In the genomic region with DNA sequence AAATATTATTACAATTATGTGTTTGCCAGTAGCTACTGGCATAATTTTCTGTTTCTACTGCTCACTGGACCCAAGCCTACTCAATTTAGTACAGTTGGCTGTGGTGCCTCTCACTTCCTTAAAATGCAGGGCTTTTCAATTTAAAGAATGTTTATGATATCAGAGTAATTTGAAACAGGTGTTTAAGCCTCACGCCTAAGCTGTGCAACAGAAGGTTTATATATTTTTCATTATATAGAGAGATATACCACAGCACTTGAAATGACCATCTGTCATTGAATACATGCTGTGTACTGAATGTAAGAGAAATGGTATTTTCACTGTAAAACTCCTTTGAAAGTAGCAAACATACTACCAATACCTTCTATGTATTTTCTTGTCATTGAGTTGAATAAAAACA, we compare ENCODE assay signal across 21 mouse cellular contexts.
DNase-seq lines count a peak whose midpoint lies in the region; ATAC-seq lines count a peak whose summit lies in the region.
"Had no signal": no experiment of that assay in that cellular context is flagged by ENCODE, and none has a peak within 500 bp of the region (broad histone marks: within the 10 kb centered on the region; RNA-seq: fewer than 3 reads in every experiment).

No protein-coding gene starts in this region.

- no peak overlapping the region for H3K4me2 ChIP-seq in forebrain, embryonic 15.5 days (replicated peaks)
- no peak overlapping the region for H3K4me2 ChIP-seq in forebrain, embryonic 11.5 days (ENCODE audit: low read depth, low read length, severe bottlenecking)
- no peak overlapping the region for H3K4me2 ChIP-seq in forebrain, embryonic 16.5 days (ENCODE audit: low read length)
- H3K4me2 ChIP-seq in limb, embryonic 13.5 days (replicated peaks): no peak overlapping the region
- no peak overlapping the region for H3K4me2 ChIP-seq in midbrain, embryonic 16.5 days (ENCODE audit: low read length)
- H3K4me2 ChIP-seq: embryonic facial prominence, embryonic 12.5 days; embryonic facial prominence, embryonic 15.5 days; heart, embryonic 13.5 days; hindbrain, embryonic 12.5 days; hindbrain, embryonic 15.5 days had no signal

- no peaks in the 10 kb centered on the region for H3K36me3 ChIP-seq in forebrain, embryonic 15.5 days
- no peaks in the 10 kb centered on the region for H3K36me3 ChIP-seq in forebrain, embryonic 11.5 days (ENCODE audit: control insufficient read depth, insufficient read depth, low read length)
- no peaks in the 10 kb centered on the region for H3K36me3 ChIP-seq in forebrain, embryonic 16.5 days (ENCODE audit: control insufficient read depth, insufficient read depth)
- no peaks in the 10 kb centered on the region for H3K36me3 ChIP-seq in limb, embryonic 13.5 days
- no peaks in the 10 kb centered on the region for H3K36me3 ChIP-seq in midbrain, embryonic 16.5 days (ENCODE audit: control insufficient read depth, insufficient read depth, low read length)
- H3K36me3 ChIP-seq: embryonic facial prominence, embryonic 12.5 days; embryonic facial prominence, embryonic 15.5 days; heart, embryonic 10.5 days; heart, embryonic 13.5 days; hindbrain, embryonic 12.5 days; hindbrain, embryonic 15.5 days had no signal

- H3K4me1 ChIP-seq in forebrain, embryonic 15.5 days: no peaks in the 10 kb centered on the region
- no peaks in the 10 kb centered on the region for H3K4me1 ChIP-seq in forebrain, embryonic 11.5 days (replicated peaks; ENCODE audit: control insufficient read depth, insufficient read depth, low read length)
- H3K4me1 ChIP-seq in forebrain, embryonic 16.5 days (replicated peaks; ENCODE audit: control insufficient read depth, insufficient read depth, low read length): no peaks in the 10 kb centered on the region
- peaks cover 5% of the 10 kb centered on the region; the same call in 1 of the 2 replicates for H3K4me1 ChIP-seq in limb, embryonic 13.5 days
- H3K4me1 ChIP-seq in midbrain, embryonic 16.5 days (ENCODE audit: control insufficient read depth, insufficient read depth, low read length): no peaks in the 10 kb centered on the region
- H3K4me1 ChIP-seq: embryonic facial prominence, embryonic 12.5 days; embryonic facial prominence, embryonic 15.5 days; heart, embryonic 10.5 days; heart, embryonic 13.5 days; hindbrain, embryonic 12.5 days; hindbrain, embryonic 15.5 days had no signal

- H3K27ac ChIP-seq in forebrain, embryonic 15.5 days (replicated peaks): no peak overlapping the region
- no peak overlapping the region for H3K27ac ChIP-seq in forebrain, embryonic 11.5 days (ENCODE audit: low read depth, low read length)
- H3K27ac ChIP-seq in forebrain, embryonic 16.5 days (ENCODE audit: low read length): no peak overlapping the region
- no peak overlapping the region for H3K27ac ChIP-seq in limb, embryonic 13.5 days
- no peak overlapping the region for H3K27ac ChIP-seq in midbrain, embryonic 16.5 days (ENCODE audit: low read length)
- H3K27ac ChIP-seq: embryonic facial prominence, embryonic 12.5 days; embryonic facial prominence, embryonic 15.5 days; heart, adult 2 months; heart, embryonic 10.5 days; heart, embryonic 13.5 days; hindbrain, embryonic 12.5 days; hindbrain, embryonic 15.5 days had no signal

- H3K9me3 ChIP-seq in forebrain, embryonic 15.5 days: no peaks in the 10 kb centered on the region
- no peaks in the 10 kb centered on the region for H3K9me3 ChIP-seq in forebrain, embryonic 11.5 days (ENCODE audit: control insufficient read depth, low read length)
- H3K9me3 ChIP-seq in forebrain, embryonic 16.5 days (ENCODE audit: control insufficient read depth, low read length): no peaks in the 10 kb centered on the region
- H3K9me3 ChIP-seq in limb, embryonic 13.5 days: no peaks in the 10 kb centered on the region
- no peaks in the 10 kb centered on the region for H3K9me3 ChIP-seq in midbrain, embryonic 16.5 days (replicated peaks; ENCODE audit: control insufficient read depth, low read length, poor library complexity, severe bottlenecking)
- H3K9me3 ChIP-seq: embryonic facial prominence, embryonic 12.5 days; embryonic facial prominence, embryonic 15.5 days; heart, embryonic 10.5 days; heart, embryonic 13.5 days; hindbrain, embryonic 12.5 days; hindbrain, embryonic 15.5 days had no signal

- 0 out of 2 replicates have a peak, but pooled peaks have one; percentile 29 for ATAC-seq in forebrain, embryonic 15.5 days (replicated peaks)
- no peak for ATAC-seq in forebrain, embryonic 11.5 days (replicated peaks; ENCODE audit: low FRiP score)
- peak; percentile 47; the same call in 1 of the 2 replicates for ATAC-seq in forebrain, embryonic 16.5 days
- ATAC-seq in limb, embryonic 13.5 days (ENCODE audit: low FRiP score, low read depth): peak; percentile 78
- ATAC-seq in midbrain, embryonic 16.5 days: no peak
- ATAC-seq: CD4-positive, CD25-positive, alpha-beta regulatory T cell, adult 4 months; intestine, postnatal 0 days had no signal

- H3K27me3 ChIP-seq in forebrain, embryonic 15.5 days: no peaks in the 10 kb centered on the region
- H3K27me3 ChIP-seq in forebrain, embryonic 11.5 days (ENCODE audit: control insufficient read depth, insufficient read depth, low read length): no peaks in the 10 kb centered on the region
- no peaks in the 10 kb centered on the region for H3K27me3 ChIP-seq in forebrain, embryonic 16.5 days (replicated peaks; ENCODE audit: control insufficient read depth, insufficient read depth, low read length)
- no peaks in the 10 kb centered on the region for H3K27me3 ChIP-seq in limb, embryonic 13.5 days
- H3K27me3 ChIP-seq in midbrain, embryonic 16.5 days (ENCODE audit: control insufficient read depth, insufficient read depth, low read depth, low read length): no peaks in the 10 kb centered on the region
- H3K27me3 ChIP-seq: embryonic facial prominence, embryonic 12.5 days; embryonic facial prominence, embryonic 15.5 days; heart, embryonic 13.5 days; hindbrain, embryonic 12.5 days; hindbrain, embryonic 15.5 days had no signal

- whole genome bisulfite sequencing in forebrain, embryonic 15.5 days: 71% methylated on average over 1 of the region's 1 CpGs
- WGBS in forebrain, embryonic 11.5 days: 76% methylated on average over 1 of the region's 1 CpGs
- WGBS in forebrain, embryonic 16.5 days: 78% methylated on average over 1 of the region's 1 CpGs
- 17% methylated on average over 1 of the region's 1 CpGs for WGBS in limb, embryonic 13.5 days
- WGBS in midbrain, embryonic 16.5 days: 97% methylated on average over 1 of the region's 1 CpGs

- H3K4me3 ChIP-seq in forebrain, embryonic 15.5 days: no peak overlapping the region
- no peak overlapping the region for H3K4me3 ChIP-seq in forebrain, embryonic 11.5 days (ENCODE audit: low read depth, low read length)
- H3K4me3 ChIP-seq in forebrain, embryonic 16.5 days (replicated peaks; ENCODE audit: low read length): no peak overlapping the region
- H3K4me3 ChIP-seq in limb, embryonic 13.5 days: no peak overlapping the region
- H3K4me3 ChIP-seq in midbrain, embryonic 16.5 days (ENCODE audit: low read depth, low read length): no peak overlapping the region
- H3K4me3 ChIP-seq: embryonic facial prominence, embryonic 12.5 days; embryonic facial prominence, embryonic 15.5 days; heart, adult 2 months; heart, embryonic 10.5 days; heart, embryonic 13.5 days; hindbrain, embryonic 12.5 days; hindbrain, embryonic 15.5 days had no signal

- no peak overlapping the region for H3K9ac ChIP-seq in forebrain, embryonic 15.5 days (replicated peaks)
- no peak overlapping the region for H3K9ac ChIP-seq in forebrain, embryonic 11.5 days (ENCODE audit: low read length)
- no peak overlapping the region for H3K9ac ChIP-seq in forebrain, embryonic 16.5 days (replicated peaks; ENCODE audit: low read depth, low read length)
- H3K9ac ChIP-seq in limb, embryonic 13.5 days: no peak overlapping the region
- H3K9ac ChIP-seq in midbrain, embryonic 16.5 days (ENCODE audit: low read depth, low read length): no peak overlapping the region
- H3K9ac ChIP-seq: embryonic facial prominence, embryonic 12.5 days; embryonic facial prominence, embryonic 15.5 days; heart, embryonic 13.5 days; hindbrain, embryonic 12.5 days; hindbrain, embryonic 15.5 days had no signal

- no peak for DNase-seq in forebrain, embryonic 11.5 days (ENCODE audit: low spot score)
- no peak for DNase-seq in cerebellum, postnatal 25 days
- DNase-seq: adrenal gland, adult 2 months; adrenal gland, postnatal 14 days; cerebellum, adult 11-12 months; cerebellum, adult 8-10 months; gastrocnemius, postnatal 10 days; gastrocnemius, postnatal 36 days; heart, adult 2 months had no signal

Comparison
In these comparisons a context has a peak if more than half of its experiments do, and no peak if none do; other contexts are left out.
1. ATAC-seq: peak in forebrain, embryonic 15.5 days (single experiment), forebrain, embryonic 16.5 days (single experiment) and limb, embryonic 13.5 days (single experiment); none in forebrain, embryonic 11.5 days (single experiment) and midbrain, embryonic 16.5 days (single experiment).